ENCODE assay signal across 20 mouse cellular contexts in the genomic region with DNA sequence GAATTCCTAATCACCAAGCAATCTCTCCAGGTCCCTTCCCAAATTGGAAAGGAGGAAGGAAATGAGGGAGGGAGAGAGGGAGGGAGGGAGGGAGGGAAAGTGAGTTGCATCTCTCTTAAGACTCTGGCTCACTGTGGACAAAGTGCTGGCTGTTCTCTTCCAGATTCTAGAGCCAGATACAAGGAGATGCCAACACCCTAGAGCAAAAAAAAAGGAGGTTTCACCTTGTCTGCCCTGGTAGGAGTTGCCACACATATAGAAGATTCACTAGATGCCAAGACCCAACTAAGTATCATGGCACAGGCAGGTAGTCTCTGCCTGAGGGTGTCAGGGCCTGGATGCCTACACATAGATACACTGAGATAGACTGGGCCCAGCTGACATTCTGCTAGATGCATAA.
"Had no signal": no experiment of that assay in that cellular context is flagged by ENCODE, and none has a peak within 500 bp of the region (broad histone marks: within the 10 kb centered on the region; RNA-seq: fewer than 3 reads in every experiment).

No protein-coding gene starts in this region.

- H3K9me3 ChIP-seq: midbrain, embryonic 10.5 days; midbrain, embryonic 12.5 days; neural tube, embryonic 13.5 days; neural tube, embryonic 15.5 days; stomach, embryonic 15.5 days had no signal

- ATAC-seq: midbrain, embryonic 16.5 days had no signal

- DNase-seq: lung, adult 18-20 months; lung, embryonic 14.5 days; lung, postnatal 10 days; lung, postnatal 4 days; midbrain, embryonic 14.5 days; retina, postnatal 1 day; right cerebral cortex, adult 18-20 months; right cerebral cortex, postnatal 25 days; right cerebral cortex, postnatal 4 days; spleen, adult 18-20 months; thymus, adult 2 months; thymus, postnatal 25 days; thymus, postnatal 4 days had no signal

- H3K9ac ChIP-seq: lung, embryonic 14.5 days; midbrain, embryonic 12.5 days; neural tube, embryonic 13.5 days; neural tube, embryonic 15.5 days; stomach, embryonic 15.5 days had no signal

- H3K4me2 ChIP-seq: lung, embryonic 14.5 days; midbrain, embryonic 12.5 days; neural tube, embryonic 13.5 days; neural tube, embryonic 15.5 days; stomach, embryonic 15.5 days had no signal

- H3K36me3 ChIP-seq: midbrain, embryonic 12.5 days; neural tube, embryonic 13.5 days; neural tube, embryonic 15.5 days; stomach, embryonic 15.5 days had no signal

- H3K27ac ChIP-seq: midbrain, embryonic 10.5 days; midbrain, embryonic 12.5 days; neural tube, embryonic 13.5 days; neural tube, embryonic 15.5 days; stomach, embryonic 15.5 days had no signal

- H3K4me3 ChIP-seq: midbrain, embryonic 10.5 days; midbrain, embryonic 12.5 days; myocyte; neural tube, embryonic 13.5 days; neural tube, embryonic 15.5 days; stomach, embryonic 15.5 days had no signal

- H3K27me3 ChIP-seq: midbrain, embryonic 12.5 days; neural tube, embryonic 13.5 days; neural tube, embryonic 15.5 days; stomach, embryonic 15.5 days had no signal
